Mouse (Mus musculus) midbrain, embryonic 16.5 days (tissue): ENCODE measurements around the gene Rptn. TPM values are rescaled to one million over a fixed set of nuclear protein-coding genes. Genes with fewer than 3 reads are reported as not detected.

Experiments used
- ATAC-seq: fragments of 200-750 bp; cut with Nextera tagmentation; 2 replicates; pipeline ENCODE4 v1.8.0; 2017; ENCODE audit warnings: moderate TSS enrichment
- H3K27ac ChIP-seq: fragments of 300-500 bp; sonication (generic); 2 replicates; pipeline ENCODE4 v1.5.1; 2014; ENCODE audit warnings: mild to moderate bottlenecking, low read length, mixed read lengths
- H3K27me3 ChIP-seq: fragments of 300-500 bp; sonication (generic); 2 replicates; pipeline ENCODE4 v1.6.1; 2014; ENCODE audit warnings: low read depth, low read length, mixed read lengths; ENCODE audit not compliant: control insufficient read depth, insufficient read depth
- H3K36me3 ChIP-seq: fragments of 300-500 bp; sonication (generic); 2 replicates; pipeline ENCODE4 v1.6.1; 2014; ENCODE audit warnings: mild to moderate bottlenecking, low read length, moderate library complexity, mixed read lengths; ENCODE audit not compliant: control insufficient read depth, insufficient read depth
- H3K4me1 ChIP-seq: fragments of 300-500 bp; sonication (generic); 2 replicates; pipeline ENCODE4 v1.6.1; 2014; ENCODE audit warnings: mild to moderate bottlenecking, low read length, mixed read lengths; ENCODE audit not compliant: control insufficient read depth, insufficient read depth
- H3K4me2 ChIP-seq: fragments of 300-500 bp; sonication (generic); 2 replicates; pipeline ENCODE4 v1.6.1; 2014; ENCODE audit warnings: mild to moderate bottlenecking, low read length, mixed read lengths
- H3K4me3 ChIP-seq: fragments of 300-500 bp; sonication (generic); 2 replicates; pipeline ENCODE4 v1.5.1; 2014; ENCODE audit warnings: low read depth, mild to moderate bottlenecking, low read length, moderate library complexity, mixed read lengths
- H3K9ac ChIP-seq: fragments of 300-500 bp; sonication (generic); 2 replicates; pipeline ENCODE4 v1.6.1; 2014; ENCODE audit warnings: low read depth, low read length, mixed read lengths
- H3K9me3 ChIP-seq: fragments of 300-500 bp; sonication (generic); replicated peaks from 2 replicates; pipeline ENCODE4 v1.6.1; 2014; ENCODE audit warnings: mild to moderate bottlenecking, low read length, mixed read lengths; ENCODE audit not compliant: control insufficient read depth, poor library complexity, severe bottlenecking
- WGBS: fragments of 180-500 bp; shearing (Covaris S2); extraction: QIAGEN DNeasy Blood & Tissue Kit; methylation state at CpG from one replicate; pipeline ENCODE4 v1.1.7; 2014; 5-methylcytosine and 5-hydroxymethylcytosine counted together
- polyA plus RNA-seq: library from polyadenylated mRNA; unstranded; fragments of >200 nt; fragmentation: Nextera tagmentation; extraction: Ambion mirVana; gene quantifications from 2 replicates; pipeline ENCODE4 v1.2.1, GENCODE M21; 2015

Rptn gene
- polyA plus RNA-seq, 1 experiment from 2014 or later = not detected

DNA sequence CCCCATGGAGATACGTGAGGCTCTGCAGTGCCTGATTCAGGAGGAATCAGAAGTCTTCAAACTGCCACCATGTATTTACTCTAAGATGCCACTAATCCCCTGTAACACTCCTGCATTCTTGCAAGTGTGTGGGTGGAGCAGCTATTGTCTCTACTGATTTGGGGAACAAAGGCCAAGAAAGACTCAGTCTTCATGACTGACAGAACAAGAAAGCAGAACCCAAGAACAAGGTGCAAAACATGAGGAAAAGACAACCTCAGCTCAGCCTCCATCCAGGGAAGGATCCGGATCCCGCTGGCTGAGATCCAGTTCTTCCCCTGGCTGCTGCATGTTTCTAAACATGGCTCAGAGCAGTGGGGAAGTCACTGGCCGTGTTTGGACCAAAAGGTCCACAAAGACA lies 15.4 kb upstream of the Rptn start:
- H3K4me1 ChIP-seq = no peaks in the 10 kb centered on the region
- no peaks in the 10 kb centered on the region for H3K9me3 ChIP-seq
- H3K4me2 ChIP-seq = no peak overlapping the region
- H3K27me3 ChIP-seq = no peaks in the 10 kb centered on the region
- H3K9ac ChIP-seq = no peak overlapping the region
- H3K27ac ChIP-seq = no peak overlapping the region
- 51% methylated on average over 4 of the region's 4 CpGs for WGBS
- ATAC-seq = no peak
- no peak overlapping the region for H3K4me3 ChIP-seq
- no peaks in the 10 kb centered on the region for H3K36me3 ChIP-seq

DNA sequence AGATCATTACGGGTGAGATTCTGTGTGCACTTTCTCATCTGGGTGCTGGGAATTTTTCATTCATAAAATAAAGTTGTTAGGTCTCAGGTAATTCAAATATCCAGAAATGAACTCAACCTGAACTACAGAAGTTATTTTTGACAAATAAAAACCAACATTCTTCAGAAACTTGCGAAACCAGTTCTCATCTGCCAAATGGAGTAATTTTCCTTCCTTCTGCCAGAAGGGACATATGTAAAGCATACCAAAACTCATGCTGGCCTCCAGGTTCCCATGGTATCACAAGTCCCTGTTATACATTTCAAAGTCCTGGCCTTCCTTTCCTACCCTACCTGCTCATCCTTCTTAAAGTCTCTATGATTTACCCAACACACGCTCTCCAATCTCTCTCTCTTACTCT lies 10.4 kb downstream of the Rptn start:
- Histone ChIP-seq H3K36me3 (no peaks in the 10 kb centered on the region), H3K27ac (no peak overlapping the region), H3K4me2 (no peak overlapping the region), H3K9me3 (no peaks in the 10 kb centered on the region), H3K27me3 (no peaks in the 10 kb centered on the region), H3K4me1 (no peaks in the 10 kb centered on the region), H3K4me3 (no peak overlapping the region), H3K9ac (no peak overlapping the region)
- 93% methylated on average over 3 of the region's 3 CpGs for WGBS
- ATAC-seq = no peak

DNA sequence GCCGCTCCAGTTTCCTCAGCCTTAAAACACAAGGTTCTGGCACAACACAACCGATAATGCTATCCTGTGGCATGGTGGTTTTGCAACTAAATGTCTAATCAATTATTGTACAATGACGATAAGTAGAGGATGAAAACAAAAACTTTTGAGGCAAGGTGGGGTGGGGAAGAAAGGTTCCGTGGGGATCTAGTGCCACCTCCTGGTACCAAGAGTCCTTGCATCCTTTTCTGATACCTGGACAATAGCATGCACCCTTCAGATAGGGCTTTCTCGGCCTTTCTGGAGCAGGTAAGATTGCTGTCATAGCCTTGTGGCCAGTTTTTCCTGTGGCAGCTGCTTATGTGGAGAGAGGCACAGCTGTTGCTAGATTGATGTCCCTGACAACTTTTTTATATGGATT lies 13.5 kb downstream of the Rptn start:
- 35% methylated on average over 5 of the region's 5 CpGs for WGBS
- Histone ChIP-seq H3K9ac (no peak overlapping the region), H3K4me2 (no peak overlapping the region), H3K27me3 (no peaks in the 10 kb centered on the region), H3K4me3 (no peak overlapping the region), H3K4me1 (no peaks in the 10 kb centered on the region), H3K36me3 (no peaks in the 10 kb centered on the region), H3K27ac (no peak overlapping the region), H3K9me3 (no peaks in the 10 kb centered on the region)
- ATAC-seq = peak; percentile 64; the same call in 1 of the 2 replicates

DNA sequence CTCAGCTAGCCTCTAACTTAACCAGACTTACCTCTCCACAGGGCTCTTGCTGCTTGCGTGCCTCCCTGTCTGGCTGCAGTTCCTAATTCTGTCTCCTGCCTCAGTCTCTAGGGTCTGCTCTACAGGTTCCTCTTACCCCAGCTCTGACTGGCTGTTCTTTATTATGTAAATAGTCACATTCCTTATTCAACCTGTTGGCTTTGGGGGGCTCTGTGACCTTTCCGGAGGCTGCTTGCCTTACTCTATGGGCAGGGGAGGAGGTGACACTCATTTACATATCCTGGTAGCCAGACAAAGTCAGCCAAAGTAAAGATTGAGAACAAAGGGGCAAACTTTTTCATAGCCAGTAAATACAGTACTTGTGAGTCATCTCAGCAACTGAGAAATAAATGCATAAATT lies 18.4 kb downstream of the Rptn start:
- no peaks in the 10 kb centered on the region for H3K36me3 ChIP-seq
- H3K27ac ChIP-seq = no peak overlapping the region
- H3K9me3 ChIP-seq = no peaks in the 10 kb centered on the region
- H3K4me2 ChIP-seq = no peak overlapping the region
- H3K9ac ChIP-seq = no peak overlapping the region
- no peak overlapping the region for H3K4me3 ChIP-seq
- H3K27me3 ChIP-seq = no peaks in the 10 kb centered on the region
- H3K4me1 ChIP-seq = no peaks in the 10 kb centered on the region
- WGBS = 10% methylated on average over 2 of the region's 2 CpGs
- no peak for ATAC-seq

DNA sequence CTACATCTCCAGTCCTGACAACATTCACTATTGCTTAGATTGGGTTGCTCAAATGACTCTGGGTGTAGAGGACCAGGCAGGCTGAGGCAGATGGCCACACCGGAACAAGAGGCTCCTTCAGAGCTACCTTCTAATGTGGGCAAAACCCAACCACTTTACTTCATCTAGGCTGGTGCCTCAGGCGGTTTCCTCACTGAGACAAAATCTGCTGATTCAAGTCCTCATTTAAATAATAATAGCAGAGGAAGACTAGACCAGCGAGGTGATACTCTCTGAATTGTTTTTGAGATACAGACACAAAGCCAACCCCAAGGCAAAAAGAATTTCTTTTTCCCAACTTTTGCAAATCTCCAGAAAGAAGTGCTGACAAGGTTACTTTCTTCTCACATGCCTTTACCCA lies 38.2 kb downstream of the Rptn start:
- Histone ChIP-seq H3K4me1 (no peaks in the 10 kb centered on the region), H3K27me3 (no peaks in the 10 kb centered on the region), H3K27ac (no peak overlapping the region), H3K4me3 (no peak overlapping the region), H3K36me3 (no peaks in the 10 kb centered on the region), H3K4me2 (no peak overlapping the region), H3K9me3 (no peaks in the 10 kb centered on the region), H3K9ac (no peak overlapping the region)
- ATAC-seq = no peak
- whole genome bisulfite sequencing = 31% methylated on average over 3 of the region's 3 CpGs

DNA sequence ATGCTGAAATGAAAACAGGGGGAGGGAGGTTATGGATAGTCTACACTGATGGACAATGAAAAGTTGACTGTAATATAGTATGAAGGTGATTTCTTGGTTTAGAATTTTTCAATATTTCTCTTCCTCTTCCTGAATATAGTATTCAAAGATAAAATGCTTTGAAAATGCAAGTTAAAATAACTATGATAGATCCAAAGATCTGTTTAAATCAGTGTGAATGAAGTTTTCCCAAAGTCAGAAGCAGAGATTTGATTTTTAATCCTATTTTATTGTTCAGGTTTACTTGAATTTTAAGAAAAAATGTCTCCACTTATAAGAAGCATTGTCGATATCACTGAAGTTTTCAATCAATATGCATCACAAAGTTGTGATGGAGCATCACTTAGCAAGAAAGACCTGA lies 48.5 kb downstream of the Rptn start, which contains the start of gene Tchh:
TSS of gene Tchh (plus strand) at position 301 of the 400 bp plus-strand sequence.
- H3K4me3 ChIP-seq = no peak within 1 kb of the TSS; the same call in 1 of the 2 replicates
- H3K9me3 ChIP-seq = no peaks in the 10 kb centered on the region
- no peak within 1 kb of the TSS for H3K27ac ChIP-seq
- peaks cover 7% of the 10 kb centered on the region for H3K27me3 ChIP-seq
- 97% methylated on average over 1 of the region's 1 CpGs for WGBS
- H3K9ac ChIP-seq = no peak within 1 kb of the TSS
- no peak for ATAC-seq
- H3K4me2 ChIP-seq = peak within 1 kb of the TSS; percentile 82
- no peaks in the 10 kb centered on the region for H3K36me3 ChIP-seq
- peaks cover 14% of the 10 kb centered on the region for H3K4me1 ChIP-seq

DNA sequence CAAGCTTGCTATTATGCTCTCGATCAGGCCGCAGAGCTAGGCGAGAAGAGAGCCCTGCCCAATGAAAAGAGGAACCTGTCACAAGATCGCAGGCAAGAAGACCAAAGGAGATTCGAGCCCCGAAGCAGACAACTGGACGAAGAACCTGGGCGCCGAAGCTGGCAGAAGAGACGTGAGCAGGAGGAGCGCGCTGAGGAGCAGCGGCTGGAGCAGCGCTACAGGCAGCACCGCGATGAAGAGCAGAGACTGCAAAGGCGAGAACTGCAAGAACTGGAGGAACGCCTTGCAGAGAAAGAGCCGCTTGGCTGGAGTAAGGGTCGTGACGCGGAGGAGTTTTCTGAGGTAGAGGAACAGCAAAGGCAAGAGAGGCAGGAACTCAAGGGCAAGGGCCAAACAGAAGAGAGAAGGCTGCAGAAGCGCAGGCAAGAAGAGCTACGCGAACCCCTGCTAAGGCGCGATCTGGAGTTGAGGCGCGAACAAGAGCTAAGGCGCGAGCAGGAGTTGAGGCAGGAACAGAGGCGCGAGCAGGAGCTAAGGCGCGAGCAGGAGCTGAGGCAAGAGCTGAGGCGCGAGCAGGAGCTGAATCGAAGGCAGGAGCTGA lies 50.1 kb downstream of the Rptn start:
- Histone ChIP-seq H3K27me3 (peaks cover 7% of the 10 kb centered on the region), H3K36me3 (no peaks in the 10 kb centered on the region), H3K4me1 (peaks cover 17% of the 10 kb centered on the region), H3K9ac (peak overlapping the region; percentile 56), H3K27ac (no peak overlapping the region), H3K4me3 (peak overlapping the region; percentile 54), H3K4me2 (peak overlapping the region; percentile 82), H3K9me3 (no peaks in the 10 kb centered on the region)
- under 1% methylated on average over 38 of the region's 38 CpGs for WGBS
- ATAC-seq = 0 out of 2 replicates have a peak, but pooled peaks have one; percentile 16

DNA sequence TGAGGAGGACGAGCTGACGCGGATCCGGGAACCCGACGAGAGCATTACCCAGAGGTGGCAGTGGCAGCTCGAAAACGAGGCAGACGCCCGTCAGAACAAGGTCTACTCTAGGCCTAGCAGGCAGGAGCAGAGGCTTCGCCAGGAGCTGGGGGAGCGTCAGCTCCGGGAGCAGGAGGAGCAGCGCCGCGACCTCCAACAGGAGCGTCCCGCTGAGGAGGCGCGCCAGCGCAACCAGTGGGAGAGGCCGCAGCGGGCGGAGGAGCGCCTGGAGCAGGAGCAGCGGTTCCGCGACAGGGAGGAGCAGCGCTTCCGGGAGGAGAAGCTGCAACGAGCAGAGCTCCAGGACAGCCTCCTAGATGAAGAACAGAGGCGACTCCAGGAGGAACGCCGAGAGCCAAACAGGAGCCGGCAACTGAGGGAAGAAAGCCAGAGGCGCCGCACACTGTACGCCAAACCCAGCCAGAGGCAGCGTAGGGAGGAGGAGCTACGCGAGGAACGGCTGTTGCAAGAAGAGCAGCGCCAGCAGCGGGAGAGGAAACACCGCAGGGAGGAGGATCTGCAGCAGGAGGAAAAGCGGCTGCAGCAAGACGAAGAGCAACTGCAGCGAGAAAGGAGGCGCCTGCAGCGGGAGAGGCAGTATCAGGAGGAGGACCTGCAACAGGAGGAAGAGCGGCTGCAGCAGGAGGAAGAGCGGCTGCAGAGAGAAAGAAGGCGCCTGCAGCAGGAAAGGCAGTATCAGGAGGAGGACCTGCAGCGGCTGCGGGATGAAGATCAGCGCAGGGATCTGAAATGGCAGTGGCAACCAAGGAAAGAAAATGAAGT lies 51.1 kb downstream of the Rptn start:
- peaks cover 17% of the 10 kb centered on the region for H3K4me1 ChIP-seq
- peak overlapping the region; percentile 54 for H3K4me3 ChIP-seq
- peak; percentile 89 for ATAC-seq
- H3K27me3 ChIP-seq = peaks cover 7% of the 10 kb centered on the region
- peak overlapping the region; percentile 66 for H3K27ac ChIP-seq
- peak overlapping the region; percentile 56 for H3K9ac ChIP-seq
- H3K4me2 ChIP-seq = peak overlapping the region; percentile 82
- no peaks in the 10 kb centered on the region for H3K36me3 ChIP-seq
- no peaks in the 10 kb centered on the region for H3K9me3 ChIP-seq
- WGBS = under 1% methylated on average over 56 of the region's 56 CpGs

DNA sequence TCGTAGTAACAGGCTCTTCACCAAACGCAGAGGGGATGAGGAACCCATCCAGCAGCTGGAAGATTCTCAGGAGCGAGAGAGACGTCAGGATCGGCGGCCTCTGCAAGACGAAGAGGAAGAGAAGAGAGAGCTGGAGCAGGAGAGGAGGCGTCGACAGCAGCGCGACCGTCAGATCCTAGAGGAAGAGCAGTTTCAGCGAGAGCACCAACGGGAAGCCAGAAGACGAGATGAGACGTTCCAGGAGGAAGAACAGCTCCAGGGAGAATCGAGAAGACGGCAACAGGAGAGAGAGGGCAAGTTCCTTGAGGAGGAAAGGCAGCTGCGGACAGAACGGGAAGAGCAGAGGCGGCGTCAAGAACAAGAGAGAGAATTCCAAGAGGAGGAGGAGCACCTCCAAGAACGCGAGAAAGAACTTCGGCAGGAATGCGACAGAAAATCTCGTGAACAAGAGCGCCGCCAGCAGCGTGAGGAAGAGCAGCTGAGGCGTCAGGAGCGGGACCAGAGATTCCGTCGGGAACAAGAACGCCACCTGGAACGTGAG lies 51.7 kb downstream of the Rptn start:
- WGBS = under 1% methylated on average over 36 of the region's 36 CpGs
- peak overlapping the region; percentile 66 for H3K27ac ChIP-seq
- H3K27me3 ChIP-seq = peaks cover 11% of the 10 kb centered on the region
- H3K9ac ChIP-seq = peak overlapping the region; percentile 56
- H3K36me3 ChIP-seq = no peaks in the 10 kb centered on the region
- ATAC-seq = peak; percentile 19; the same call in 1 of the 2 replicates
- peak overlapping the region; percentile 82 for H3K4me2 ChIP-seq
- H3K4me1 ChIP-seq = peaks cover 17% of the 10 kb centered on the region
- no peaks in the 10 kb centered on the region for H3K9me3 ChIP-seq
- peak overlapping the region; percentile 54 for H3K4me3 ChIP-seq
